Mouse (Mus musculus) heart, adult 11 months (tissue): ENCODE measurements around the gene Glrx5.

Source experiments
- DNase-seq: peaks from one replicate; pipeline ENCODE4 v3.0.0; 2022

The Glrx5 gene

GRCm38 (mm10) chr12:105032832-105033775 is 616 bp downstream of the Glrx5 start:
- no peak for DNase-seq

GRCm38 (mm10) chr12:105034130-105034769 is 1.8 kb downstream of the Glrx5 start:
- DNase-seq, result no peak

- peak; percentile 91 for DNase-seq
These were observed 5.7 kb downstream of the Glrx5 start for GRCm38 (mm10) chr12:105038211-105038610.

- no peak for DNase-seq
These were observed 6.4 kb downstream of the Glrx5 start for GRCm38 (mm10) chr12:105038918-105039317.

GRCm38 (mm10) chr12:105039578-105040289 is 7.2 kb downstream of the Glrx5 start:
- DNase-seq, result no peak

- peak; percentile 83 for DNase-seq
These were observed 8.5 kb downstream of the Glrx5 start for GRCm38 (mm10) chr12:105040950-105041349.

GRCm38 (mm10) chr12:105043081-105043480 is 10.6 kb downstream of the Glrx5 start:
- no peak for DNase-seq

- no peak for DNase-seq
These were observed 12.3 kb downstream of the Glrx5 start for GRCm38 (mm10) chr12:105044775-105045174.

GRCm38 (mm10) chr12:105048301-105048863 is 15.9 kb downstream of the Glrx5 start:
- DNase-seq, result no peak

GRCm38 (mm10) chr12:105049813-105050212 is 17.3 kb downstream of the Glrx5 start:
- DNase-seq, result no peak

GRCm38 (mm10) chr12:105050898-105051297 is 18.4 kb downstream of the Glrx5 start:
- DNase-seq, result no peak

GRCm38 (mm10) chr12:105054041-105054440 is 21.6 kb downstream of the Glrx5 start:
- DNase-seq, result no peak

- no peak for DNase-seq
These were observed 22.8 kb downstream of the Glrx5 start for GRCm38 (mm10) chr12:105055308-105055707.

GRCm38 (mm10) chr12:105060006-105060405 is 27.5 kb downstream of the Glrx5 start:
- no peak for DNase-seq

GRCm38 (mm10) chr12:105063201-105064134 is 31.0 kb downstream of the Glrx5 start:
- peak; percentile 79 for DNase-seq

GRCm38 (mm10) chr12:105064168-105064567 is 31.7 kb downstream of the Glrx5 start:
- DNase-seq, result peak; percentile 46

- DNase-seq, result peak; percentile 74
These were observed 32.6 kb downstream of the Glrx5 start for GRCm38 (mm10) chr12:105065119-105065518.

- DNase-seq, result peak; percentile 72
These were observed 34.0 kb downstream of the Glrx5 start for GRCm38 (mm10) chr12:105066523-105066922.

GRCm38 (mm10) chr12:105068911-105069310 is 36.4 kb downstream of the Glrx5 start:
- DNase-seq, result peak; percentile 57

- no peak for DNase-seq
These were observed 41.2 kb downstream of the Glrx5 start for GRCm38 (mm10) chr12:105073708-105074107.

GRCm38 (mm10) chr12:105075496-105075895 is 43.0 kb downstream of the Glrx5 start:
- DNase-seq, result no peak

- DNase-seq, result no peak
These were observed 44.0 kb downstream of the Glrx5 start for GRCm38 (mm10) chr12:105076511-105076910.
